In the genomic region with DNA sequence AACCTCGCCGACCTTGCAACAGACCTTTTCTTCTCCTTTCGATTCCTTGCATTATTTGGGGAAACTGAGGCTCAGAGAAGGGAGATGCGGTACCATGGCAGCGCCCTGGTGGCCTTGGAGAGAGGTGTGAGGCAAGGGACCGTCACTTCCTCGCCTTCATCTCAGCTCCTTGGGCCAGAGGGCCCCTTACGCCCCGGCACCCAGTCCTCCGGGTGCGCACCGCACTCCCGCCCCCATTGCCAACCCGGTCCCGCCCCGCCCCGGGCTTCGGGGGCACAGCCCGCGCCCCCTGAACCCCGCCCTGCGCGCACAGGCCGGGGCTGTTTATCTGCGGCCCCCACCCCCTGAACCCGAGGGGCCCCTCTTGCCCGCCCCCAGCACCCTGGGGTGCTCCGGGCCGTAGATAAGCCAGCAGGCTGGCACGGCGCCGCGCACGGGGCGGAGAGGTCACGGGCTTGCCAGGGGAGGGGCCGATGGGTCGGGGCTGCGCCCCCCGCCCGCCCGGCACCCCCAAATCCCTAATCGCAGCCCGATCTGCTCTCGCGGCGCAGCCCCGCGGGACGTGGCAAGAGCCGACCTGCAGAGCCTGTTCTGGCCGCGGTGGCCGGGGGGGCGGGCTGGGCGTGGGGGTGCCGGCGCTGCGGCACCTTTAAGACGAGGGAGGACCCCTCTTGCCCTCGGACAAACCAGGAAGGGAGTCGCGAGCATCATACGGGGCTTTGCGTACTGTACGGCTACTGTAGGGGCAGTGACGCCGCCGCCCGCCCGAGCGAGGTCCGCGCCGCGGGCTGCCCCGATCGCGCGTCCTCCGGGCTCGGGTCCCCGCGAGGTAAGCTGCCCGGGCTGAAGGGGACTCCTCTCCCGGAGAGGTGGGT, we compare ENCODE assay signal across 8 mouse cellular contexts. TPM values are rescaled to one million over a fixed set of nuclear protein-coding genes. Genes with fewer than 3 reads are reported as not detected.
DNase-seq lines count a peak whose midpoint lies in the region; ATAC-seq lines count a peak whose summit lies in the region.

No protein-coding gene starts in this region.

- H3K27ac ChIP-seq in embryonic facial prominence, embryonic 15.5 days (replicated peaks) = peak overlapping the region; percentile 99
- peak overlapping the region; percentile 99 for H3K27ac ChIP-seq in kidney, embryonic 14.5 days (ENCODE audit: low read depth, low read length)
- peak overlapping the region; percentile 99 for H3K27ac ChIP-seq in liver, embryonic 13.5 days

- peak overlapping the region; percentile 92 for H3K4me3 ChIP-seq in embryonic facial prominence, embryonic 15.5 days (replicated peaks)
- H3K4me3 ChIP-seq in kidney, embryonic 14.5 days (ENCODE audit: low read length) = peak overlapping the region; percentile 90
- peak overlapping the region; percentile 92 for H3K4me3 ChIP-seq in liver, embryonic 13.5 days (replicated peaks)

- peak overlapping the region; percentile 97 for H3K9ac ChIP-seq in embryonic facial prominence, embryonic 15.5 days
- H3K9ac ChIP-seq in kidney, embryonic 14.5 days (ENCODE audit: low read depth, low read length) = peak overlapping the region; percentile 97
- H3K9ac ChIP-seq in liver, embryonic 13.5 days = peak overlapping the region; percentile 97

- WGBS in embryonic facial prominence, embryonic 15.5 days = 1% methylated on average over 78 of the region's 86 CpGs
- WGBS in kidney, embryonic 14.5 days = under 1% methylated on average over 61 of the region's 86 CpGs
- under 1% methylated on average over 71 of the region's 86 CpGs for WGBS in liver, embryonic 13.5 days (ENCODE audit: insufficient replicate concordance)

- ATAC-seq in embryonic facial prominence, embryonic 15.5 days (ENCODE audit: insufficient number of reproducible peaks, low FRiP score, low TSS enrichment, low read depth) = peak; percentile 31
- ATAC-seq in kidney, embryonic 14.5 days (ENCODE audit: low FRiP score, low TSS enrichment) = peak; percentile 18; the same call in 1 of the 2 replicates
- ATAC-seq in liver, embryonic 13.5 days (ENCODE audit: low read depth) = peak; percentile 75

- DNase-seq in 3T3-L1 (ENCODE audit: low read depth, low spot score) = peak; percentile 64
- DNase-seq in adrenal gland, postnatal 36 days = peak; percentile 82 to 86
- peak; percentile 83 to 84 for DNase-seq in heart, adult 9 months (ENCODE audit: low spot score in 2 of 2)
- DNase-seq in liver, embryonic 13.5 days = peak; percentile 83
- DNase-seq in natural killer cell, adult 2 months (ENCODE audit: low spot score in 2 of 2) = peak; percentile 65
- peak; percentile 84 to 90 for DNase-seq in spleen, postnatal 4 days (ENCODE audit: low spot score in 2 of 2)

- H3K27me3 ChIP-seq in embryonic facial prominence, embryonic 15.5 days = peaks cover 15% of the 10 kb centered on the region
- H3K27me3 ChIP-seq in kidney, embryonic 14.5 days (ENCODE audit: control insufficient read depth, insufficient read depth, low read length) = peaks cover 3% of the 10 kb centered on the region; the same call in 1 of the 2 replicates
- H3K27me3 ChIP-seq in liver, embryonic 13.5 days = no peaks in the 10 kb centered on the region

- H3K4me1 ChIP-seq in embryonic facial prominence, embryonic 15.5 days = peaks cover 49% of the 10 kb centered on the region
- H3K4me1 ChIP-seq in kidney, embryonic 14.5 days (ENCODE audit: control insufficient read depth, insufficient read depth, low read length) = peaks cover 43% of the 10 kb centered on the region
- H3K4me1 ChIP-seq in liver, embryonic 13.5 days (replicated peaks) = peaks cover 61% of the 10 kb centered on the region

- no peaks in the 10 kb centered on the region for H3K36me3 ChIP-seq in embryonic facial prominence, embryonic 15.5 days
- no peaks in the 10 kb centered on the region for H3K36me3 ChIP-seq in kidney, embryonic 14.5 days (ENCODE audit: control insufficient read depth, insufficient read depth, low read length)
- H3K36me3 ChIP-seq in liver, embryonic 13.5 days = peaks cover 24% of the 10 kb centered on the region

- H3K9me3 ChIP-seq in embryonic facial prominence, embryonic 15.5 days (replicated peaks) = no peaks in the 10 kb centered on the region
- no peaks in the 10 kb centered on the region for H3K9me3 ChIP-seq in kidney, embryonic 14.5 days (ENCODE audit: control insufficient read depth, low read length)
- no peaks in the 10 kb centered on the region for H3K9me3 ChIP-seq in liver, embryonic 13.5 days (replicated peaks)

- peak overlapping the region; percentile 96 for H3K4me2 ChIP-seq in embryonic facial prominence, embryonic 15.5 days (replicated peaks)
- H3K4me2 ChIP-seq in kidney, embryonic 14.5 days (replicated peaks; ENCODE audit: low read depth, low read length) = peak overlapping the region; percentile 100
- H3K4me2 ChIP-seq in liver, embryonic 13.5 days = peak overlapping the region; percentile 95

RNA-seq across cellular contexts. Expression of a gene that starts 1.0 kb away (rescaled TPM):
- 10 to 100 TPM; 69.9 to 84.0 TPM for total RNA-seq in adrenal gland, postnatal 36 days (2021)
- polyA plus RNA-seq in embryonic facial prominence, embryonic 15.5 days (2015; fragmentation: Nextera tagmentation; extraction: Ambion mirVana) = 57.6 and 59.4 TPM in 2 replicates
- 16.1 and 18.1 TPM in 2 replicates for polyA plus RNA-seq in kidney, embryonic 14.5 days (2014; fragmentation: Nextera tagmentation; extraction: Ambion mirVana)
- 49.1 and 49.6 TPM in 2 replicates for polyA plus RNA-seq in liver, embryonic 13.5 days (2015; fragmentation: Nextera tagmentation; extraction: Ambion mirVana)

RNA-seq across cellular contexts. Expression of a gene that starts 30.4 kb away (rescaled TPM):
- total RNA-seq in adrenal gland, postnatal 36 days (2021) = 100 to 1,000 TPM; 178 to 186 TPM
- 189 and 197 TPM in 2 replicates for polyA plus RNA-seq in embryonic facial prominence, embryonic 15.5 days (2015; fragmentation: Nextera tagmentation; extraction: Ambion mirVana)
- 187 and 208 TPM in 2 replicates for polyA plus RNA-seq in kidney, embryonic 14.5 days (2014; fragmentation: Nextera tagmentation; extraction: Ambion mirVana)
- 127 and 130 TPM in 2 replicates for polyA plus RNA-seq in liver, embryonic 13.5 days (2015; fragmentation: Nextera tagmentation; extraction: Ambion mirVana)

RNA-seq across cellular contexts. Expression of a gene that starts 31.7 kb away (rescaled TPM):
- 10 to 100 TPM; 26.7 to 28.2 TPM for total RNA-seq in adrenal gland, postnatal 36 days (2021)
- 52.0 and 52.7 TPM in 2 replicates for polyA plus RNA-seq in embryonic facial prominence, embryonic 15.5 days (2015; fragmentation: Nextera tagmentation; extraction: Ambion mirVana)
- 45.3 and 48.4 TPM in 2 replicates for polyA plus RNA-seq in kidney, embryonic 14.5 days (2014; fragmentation: Nextera tagmentation; extraction: Ambion mirVana)
- 23.5 and 23.8 TPM in 2 replicates for polyA plus RNA-seq in liver, embryonic 13.5 days (2015; fragmentation: Nextera tagmentation; extraction: Ambion mirVana)

RNA-seq across cellular contexts. Expression of a gene that starts 37.4 kb away (rescaled TPM):
- total RNA-seq in adrenal gland, postnatal 36 days (2021) = 1 to 10 TPM in 1 of 2 experiments, under 1 TPM in 1; 0.36 to 2.1 TPM
- polyA plus RNA-seq in embryonic facial prominence, embryonic 15.5 days (2015; fragmentation: Nextera tagmentation; extraction: Ambion mirVana) = 0.89 and 0.92 TPM in 2 replicates
- polyA plus RNA-seq in kidney, embryonic 14.5 days (2014; fragmentation: Nextera tagmentation; extraction: Ambion mirVana) = 0.11 and 0.24 TPM in 2 replicates
- 22.3 and 22.5 TPM in 2 replicates for polyA plus RNA-seq in liver, embryonic 13.5 days (2015; fragmentation: Nextera tagmentation; extraction: Ambion mirVana)

RNA-seq across cellular contexts. Expression of a gene that starts 40.4 kb away (rescaled TPM):
- 1,000 to 10,000 TPM; 1,540 to 1,602 TPM for total RNA-seq in adrenal gland, postnatal 36 days (2021)
- 654 and 688 TPM in 2 replicates for polyA plus RNA-seq in embryonic facial prominence, embryonic 15.5 days (2015; fragmentation: Nextera tagmentation; extraction: Ambion mirVana)
- 465 and 473 TPM in 2 replicates for polyA plus RNA-seq in kidney, embryonic 14.5 days (2014; fragmentation: Nextera tagmentation; extraction: Ambion mirVana)
- polyA plus RNA-seq in liver, embryonic 13.5 days (2015; fragmentation: Nextera tagmentation; extraction: Ambion mirVana) = 369 and 384 TPM in 2 replicates

Comparison
In these comparisons a context has a peak if more than half of its experiments do, and no peak if none do; other contexts are left out.
1. Peak in every context shown above with its lines: DNase-seq, ATAC-seq, H3K4me3 ChIP-seq and H3K27ac ChIP-seq.
2. ATAC-seq: peak in every context shown above with its lines; median percentile 75 in liver, embryonic 13.5 days; 31 in embryonic facial prominence, embryonic 15.5 days; 18 in kidney, embryonic 14.5 days.